Mouse (Mus musculus) mouse embryonic stem cell (cell line): ENCODE measurements around the gene Vipr1.

ENCODE experiments used
- in situ Hi-C, 2 experiments: fragments of 300-500 bp; cut with MboI; formaldehyde crosslinking; loops; 1 replicate in 1 of 2; 3 replicates in 1 of 2; pipeline ENCODE4 v1.14.3; 2019 to 2020; ENCODE audit warnings: low sequenced_read_pairs in 2 of 2, low pct_unique_long_range_greater_than_20kb in 1 of 2, mixed read lengths in 1 of 2; ENCODE audit not compliant: unreplicated experiment in 1 of 2

The Vipr1 gene

GRCm38 (mm10) chr9:121666957-121667630 lies 24.6 kb downstream of the Vipr1 start:
- in situ Hi-C loops: no loop called here

GRCm38 (mm10) chr9:121667822-121668221 lies 25.3 kb downstream of the Vipr1 start:
- in situ Hi-C loops: no loop called here

GRCm38 (mm10) chr9:121669348-121669791 lies 26.9 kb downstream of the Vipr1 start:
- in situ Hi-C loops: no loop called here

- in situ Hi-C loops: loop anchor here in 1 of 2 experiments (10.0 kb wide), 1 partner anchor 186 kb away; no protein-coding TSS in a partner anchor
Measured at GRCm38 (mm10) chr9:121671300-121671699, 28.8 kb downstream of the Vipr1 start.

GRCm38 (mm10) chr9:121672311-121672710 lies 29.8 kb downstream of the Vipr1 start:
- in situ Hi-C loops: loop anchor here in 1 of 2 experiments (10.0 kb wide), 1 partner anchor 188 kb away; no protein-coding TSS in a partner anchor

- in situ Hi-C loops: loop anchor here in 1 of 2 experiments (10.0 kb wide), 1 partner anchor 189 kb away; no protein-coding TSS in a partner anchor
Measured at GRCm38 (mm10) chr9:121673716-121674115, 31.2 kb downstream of the Vipr1 start.

- in situ Hi-C loops: loop anchor here (10.0 to 25.0 kb wide), 2 partner anchors 188 to 190 kb away; partner anchors contain the start of gene Cck (in 1 of the 2)
Measured at GRCm38 (mm10) chr9:121675011-121675410, 32.5 kb downstream of the Vipr1 start.

GRCm38 (mm10) chr9:121675556-121675955 lies 33.0 kb downstream of the Vipr1 start:
- in situ Hi-C loops: loop anchor here (10.0 to 25.0 kb wide), 2 partner anchors 188 to 191 kb away; partner anchors contain the start of gene Cck (in 1 of the 2)

GRCm38 (mm10) chr9:121677069-121677468 lies 34.6 kb downstream of the Vipr1 start:
- in situ Hi-C loops: loop anchor here (10.0 to 25.0 kb wide), 2 partner anchors 190 to 192 kb away; partner anchors contain the start of gene Cck (in 1 of the 2)

GRCm38 (mm10) chr9:121677476-121677875 lies 35.0 kb downstream of the Vipr1 start:
- in situ Hi-C loops: loop anchor here (10.0 to 25.0 kb wide), 2 partner anchors 190 to 193 kb away; partner anchors contain the start of gene Cck (in 1 of the 2)

GRCm38 (mm10) chr9:121679549-121679948 lies 37.0 kb downstream of the Vipr1 start:
- in situ Hi-C loops: loop anchor here (10.0 to 25.0 kb wide), 2 partner anchors 192 to 195 kb away; partner anchors contain the start of gene Cck (in 1 of the 2)

GRCm38 (mm10) chr9:121681191-121681590 lies 38.7 kb downstream of the Vipr1 start:
- in situ Hi-C loops: loop anchor here in 1 of 2 experiments (25.0 kb wide), 1 partner anchor 194 kb away; the partner anchor contains the start of gene Cck

GRCm38 (mm10) chr9:121682037-121682680 lies 39.6 kb downstream of the Vipr1 start:
- in situ Hi-C loops: loop anchor here in 1 of 2 experiments (25.0 kb wide), 1 partner anchor 195 kb away; the partner anchor contains the start of gene Cck

GRCm38 (mm10) chr9:121684702-121685101 lies 42.2 kb downstream of the Vipr1 start:
- in situ Hi-C loops: loop anchor here in 1 of 2 experiments (25.0 kb wide), 1 partner anchor 197 kb away; the partner anchor contains the start of gene Cck

- in situ Hi-C loops: loop anchor here in 1 of 2 experiments (25.0 kb wide), 1 partner anchor 203 kb away; the partner anchor contains the start of gene Cck
Measured at GRCm38 (mm10) chr9:121690200-121690651, 47.7 kb downstream of the Vipr1 start.

- in situ Hi-C loops: loop anchor here in 1 of 2 experiments (25.0 kb wide), 1 partner anchor 203 kb away; the partner anchor contains the start of gene Cck
Measured at GRCm38 (mm10) chr9:121690734-121691133, 48.2 kb downstream of the Vipr1 start.

GRCm38 (mm10) chr9:121694736-121695135 lies 52.2 kb downstream of the Vipr1 start:
- in situ Hi-C loops: loop anchor here in 1 of 2 experiments (25.0 kb wide), 1 partner anchor 207 kb away; the partner anchor contains the start of gene Cck

GRCm38 (mm10) chr9:121696626-121697025 lies 54.1 kb downstream of the Vipr1 start:
- in situ Hi-C loops: loop anchor here in 1 of 2 experiments (25.0 kb wide), 1 partner anchor 209 kb away; the partner anchor contains the start of gene Cck
